Mouse (Mus musculus) E14TG2a.4 (cell line): ENCODE measurements around the gene Ttc13.

ENCODE experiments used
- CTCF ChIP-seq: conservative IDR thresholded peaks from 2 replicates; pipeline ENCODE4 v1.5.1; 2014; ENCODE audit warnings: low read length
- NANOG ChIP-seq: IDR thresholded peaks from 2 replicates; pipeline ENCODE4 v1.6.1; 2014; ENCODE audit warnings: borderline replicate concordance, low read length, mixed read lengths
- POU5F1 ChIP-seq: IDR thresholded peaks from 2 replicates; pipeline ENCODE4 v1.6.1; 2014; ENCODE audit warnings: low read length, borderline replicate concordance

GRCm38 (mm10) chr8:124695424-124696100 lies 26.2 kb downstream of the Ttc13 start:
- no peak for TF ChIP-seq CTCF
- no peak for TF ChIP-seq POU5F1
- TF ChIP-seq NANOG = no peak
